Mouse (Mus musculus) E14TG2a.4 (cell line): ENCODE results near the gene Cdk20.
"Not testable (repeated sequence)": the region's sequence is repeated elsewhere in the genome, so short reads cannot be mapped to it uniquely, and the experiment has no call there.

Experiments
- H3K27me3 ChIP-seq: 2 replicates; pipeline ENCODE4 v1.6.1; 2014; ENCODE audit warnings: low read length, control low read depth; ENCODE audit not compliant: insufficient read depth
- H3K36me3 ChIP-seq: 2 replicates; pipeline ENCODE4 v1.6.1; 2014; ENCODE audit warnings: low read length, control low read depth; ENCODE audit not compliant: insufficient read depth
- H3K4me1 ChIP-seq: replicated peaks from 2 replicates; pipeline ENCODE4 v1.6.1; 2014; ENCODE audit warnings: low read depth, low read length, control low read depth
- H3K4me3 ChIP-seq: replicated peaks from 2 replicates; pipeline ENCODE4 v1.5.1; 2014; ENCODE audit warnings: mild to moderate bottlenecking, low read length
- H3K9me3 ChIP-seq: 2 replicates; pipeline ENCODE4 v1.6.1; 2014; ENCODE audit warnings: low read length, control low read depth
- CTCF ChIP-seq: conservative IDR thresholded peaks from 2 replicates; pipeline ENCODE4 v1.5.1; 2014; ENCODE audit warnings: low read length
- NANOG ChIP-seq: IDR thresholded peaks from 2 replicates; pipeline ENCODE4 v1.6.1; 2014; ENCODE audit warnings: borderline replicate concordance, low read length, mixed read lengths
- POU5F1 ChIP-seq: IDR thresholded peaks from 2 replicates; pipeline ENCODE4 v1.6.1; 2014; ENCODE audit warnings: low read length, borderline replicate concordance

Cdk20 gene

GRCm38 (mm10) chr13:64450001-64450794, 18.1 kb downstream of the Cdk20 start:
- Histone ChIP-seq H3K4me1 (no peaks in the 10 kb centered on the region), H3K9me3 (no peaks in the 10 kb centered on the region), H3K27me3 (0 out of 2 replicates have a peak, but pooled peaks cover 2% of the 10 kb centered on the region), H3K36me3 (no peaks in the 10 kb centered on the region), H3K4me3 (no peak overlapping the region)
- no peak for TF ChIP-seq NANOG
- TF ChIP-seq CTCF, result no peak
- no peak for TF ChIP-seq POU5F1

GRCm38 (mm10) chr13:64457225-64457978, 25.3 kb downstream of the Cdk20 start:
- peaks cover 25% of the 10 kb centered on the region for H3K27me3 ChIP-seq
- H3K4me1 ChIP-seq, result peaks cover 21% of the 10 kb centered on the region
- H3K36me3 ChIP-seq, H3K9me3 ChIP-seq: not testable (repeated sequence)
- peak overlapping the region; percentile 72 for H3K4me3 ChIP-seq

GRCm38 (mm10) chr13:64458181-64458580, 26.1 kb downstream of the Cdk20 start:
- Histone ChIP-seq H3K4me1 (peaks cover 21% of the 10 kb centered on the region), H3K27me3 (peaks cover 25% of the 10 kb centered on the region), H3K4me3 (peak overlapping the region; percentile 72), H3K9me3 (peaks cover 5% of the 10 kb centered on the region; the same call in 1 of the 2 replicates), H3K36me3 (no peaks in the 10 kb centered on the region)
- TF ChIP-seq CTCF (no peak), POU5F1 (no peak), NANOG (no peak)

GRCm38 (mm10) chr13:64462581-64462980, 30.5 kb downstream of the Cdk20 start:
- H3K4me1 ChIP-seq, result peaks cover 21% of the 10 kb centered on the region
- H3K27me3 ChIP-seq, result peaks cover 21% of the 10 kb centered on the region
- no peak overlapping the region for H3K4me3 ChIP-seq
- H3K9me3 ChIP-seq, result peaks cover 5% of the 10 kb centered on the region; the same call in 1 of the 2 replicates
- no peaks in the 10 kb centered on the region for H3K36me3 ChIP-seq
- TF ChIP-seq CTCF (no peak), POU5F1 (no peak), NANOG (no peak)

- H3K36me3 ChIP-seq, result no peaks in the 10 kb centered on the region
- TF ChIP-seq NANOG (no peak), POU5F1 (no peak), CTCF (no peak)
- H3K4me1 ChIP-seq, result peaks cover 4% of the 10 kb centered on the region; the same call in 1 of the 2 replicates
- peaks cover 5% of the 10 kb centered on the region; the same call in 1 of the 2 replicates for H3K9me3 ChIP-seq
- no peak overlapping the region for H3K4me3 ChIP-seq
- H3K27me3 ChIP-seq, result no peaks in the 10 kb centered on the region
Observed at GRCm38 (mm10) chr13:64465166-64465565, 33.1 kb downstream of the Cdk20 start.

- no peak for TF ChIP-seq CTCF
- TF ChIP-seq NANOG, result no peak
- TF ChIP-seq POU5F1, result no peak
- Histone ChIP-seq H3K4me1 (peaks cover 4% of the 10 kb centered on the region; the same call in 1 of the 2 replicates), H3K4me3 (no peak overlapping the region), H3K36me3 (no peaks in the 10 kb centered on the region), H3K9me3 (no peaks in the 10 kb centered on the region), H3K27me3 (no peaks in the 10 kb centered on the region)
Observed at GRCm38 (mm10) chr13:64467886-64468285, 35.8 kb downstream of the Cdk20 start.

- Histone ChIP-seq H3K36me3 (no peaks in the 10 kb centered on the region), H3K4me1 (peaks cover 17% of the 10 kb centered on the region), H3K27me3 (no peaks in the 10 kb centered on the region), H3K4me3 (no peak overlapping the region), H3K9me3 (peaks cover 3% of the 10 kb centered on the region; the same call in 1 of the 2 replicates)
- TF ChIP-seq POU5F1 (no peak), CTCF (no peak), NANOG (no peak)
Observed at GRCm38 (mm10) chr13:64477968-64478367, 45.9 kb downstream of the Cdk20 start.

- peaks cover 3% of the 10 kb centered on the region; the same call in 1 of the 2 replicates for H3K9me3 ChIP-seq
- no peak overlapping the region for H3K4me3 ChIP-seq
- peaks cover 4% of the 10 kb centered on the region for H3K4me1 ChIP-seq
- H3K36me3 ChIP-seq, result no peaks in the 10 kb centered on the region
- TF ChIP-seq NANOG (no peak), CTCF (no peak), POU5F1 (no peak)
- no peaks in the 10 kb centered on the region for H3K27me3 ChIP-seq
Observed at GRCm38 (mm10) chr13:64479960-64480359, 47.8 kb downstream of the Cdk20 start.
